Mouse (Mus musculus) embryonic facial prominence, embryonic 10.5 days (tissue): ENCODE data around the gene Tmem190. TPM values are rescaled to one million over a fixed set of nuclear protein-coding genes. Genes with fewer than 3 reads are reported as not detected.
"Not testable (repeated sequence)": the region's sequence is repeated elsewhere in the genome, so short reads cannot be mapped to it uniquely, and the experiment has no call there.

Source experiments
- DNase-seq: peaks from one replicate; pipeline ENCODE4 v3.0.0-alpha.2; 2017; ENCODE audit warnings: low spot score
- H3K27ac ChIP-seq: fragments of 300-500 bp; sonication (generic); replicated peaks from 2 replicates; pipeline ENCODE4 v1.5.1; 2016; ENCODE audit warnings: mild to moderate bottlenecking
- H3K27me3 ChIP-seq: fragments of 300-500 bp; sonication (generic); replicated peaks from 2 replicates; pipeline ENCODE4 v1.6.1; 2016; ENCODE audit warnings: low read depth, mild to moderate bottlenecking; ENCODE audit not compliant: poor library complexity, severe bottlenecking
- H3K36me3 ChIP-seq: fragments of 300-500 bp; sonication (generic); replicated peaks from 2 replicates; pipeline ENCODE4 v1.6.1; 2016; ENCODE audit warnings: mild to moderate bottlenecking, moderate library complexity
- H3K4me1 ChIP-seq: fragments of 300-500 bp; sonication (generic); 2 replicates; pipeline ENCODE4 v1.6.1; 2016
- H3K4me3 ChIP-seq: fragments of 300-500 bp; sonication (generic); 2 replicates; pipeline ENCODE4 v1.5.1; 2016; ENCODE audit warnings: mild to moderate bottlenecking, moderate library complexity
- H3K9me3 ChIP-seq: fragments of 300-500 bp; sonication (generic); 2 replicates; pipeline ENCODE4 v1.6.1; 2016; ENCODE audit warnings: mild to moderate bottlenecking
- WGBS: fragments of 180-500 bp; shearing (Covaris S2); methylation state at CpG from one replicate; pipeline ENCODE4 v1.1.7; 2016; 5-methylcytosine and 5-hydroxymethylcytosine counted together
- polyA plus RNA-seq: library from polyadenylated mRNA; unstranded; fragments of >200 nt; fragmentation: Nextera tagmentation; extraction: Ambion mirVana; gene quantifications from 2 replicates; pipeline ENCODE4 v1.2.1, GENCODE M21; 2016

The Tmem190 gene
- polyA plus RNA-seq, 1 experiment from 2014 or later, result not detected

DNA sequence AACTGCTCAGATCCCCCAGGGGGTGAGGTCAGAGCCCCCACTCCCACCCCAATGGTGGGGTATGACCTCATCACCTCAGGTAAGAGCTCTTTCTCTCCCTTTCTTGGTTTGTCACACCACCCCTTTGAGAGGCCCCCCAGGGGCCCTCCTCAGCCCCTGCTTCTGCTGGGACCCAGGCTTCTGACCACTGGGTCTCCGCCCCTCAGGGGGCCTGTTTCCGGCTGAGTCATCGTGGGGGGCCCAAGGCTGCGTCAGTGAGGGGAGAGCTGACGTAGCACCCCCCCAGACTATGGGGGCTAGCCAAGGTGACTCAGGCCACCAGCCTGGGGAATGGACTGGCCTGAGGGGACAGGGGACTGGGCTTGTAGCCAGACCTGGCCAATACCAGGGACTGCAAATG, 2.8 kb upstream of the Tmem190 start:
- Histone ChIP-seq H3K9me3 (no peaks in the 10 kb centered on the region), H3K36me3 (no peaks in the 10 kb centered on the region), H3K27me3 (peaks cover 63% of the 10 kb centered on the region), H3K4me1 (peaks cover 37% of the 10 kb centered on the region), H3K4me3 (peak overlapping the region; percentile 13; the same call in 1 of the 2 replicates), H3K27ac (no peak overlapping the region)
- no peak for DNase-seq
- 39% methylated on average over 5 of the region's 5 CpGs for WGBS

GRCm38 (mm10) chr7:4782130-4782529, 607 bp upstream of the Tmem190 start:
- peaks cover 31% of the 10 kb centered on the region for H3K4me1 ChIP-seq
- H3K4me3 ChIP-seq, result no peak overlapping the region
- H3K9me3 ChIP-seq, result no peaks in the 10 kb centered on the region
- no peak overlapping the region for H3K27ac ChIP-seq
- DNase-seq, result no peak
- H3K36me3 ChIP-seq, result no peaks in the 10 kb centered on the region
- 59% methylated on average over 3 of the region's 3 CpGs for WGBS
- H3K27me3 ChIP-seq, result peaks cover 44% of the 10 kb centered on the region

DNA sequence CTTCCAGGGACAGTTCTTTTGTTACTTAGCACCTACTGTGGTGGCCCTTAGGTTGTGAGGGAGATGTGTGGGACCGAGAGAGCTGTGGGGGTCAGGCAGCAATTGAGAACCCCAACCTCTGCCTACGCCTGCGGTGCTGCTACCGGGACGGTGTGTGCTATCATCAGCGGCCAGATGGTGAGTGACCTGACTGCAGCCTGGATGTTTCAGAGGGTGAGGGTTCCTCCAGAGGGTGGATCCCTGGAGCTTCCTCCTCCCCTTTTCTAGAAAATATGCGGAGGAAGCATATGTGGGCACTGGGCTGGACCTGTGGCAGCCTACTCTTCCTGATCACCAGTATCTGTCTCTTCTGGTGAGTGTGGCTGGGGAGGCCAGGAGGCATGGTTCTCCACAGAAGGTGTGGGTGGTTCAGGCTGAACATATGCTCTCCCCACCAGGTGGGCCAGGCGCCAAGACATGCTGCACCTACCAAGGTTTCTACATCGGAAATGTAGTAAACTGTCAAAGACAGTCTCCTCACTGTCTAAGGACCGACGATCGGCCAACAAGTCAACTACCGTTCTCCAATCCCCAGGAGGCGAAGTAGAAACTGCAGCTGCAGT, 1.0 kb downstream of the Tmem190 start:
- no peaks in the 10 kb centered on the region for H3K36me3 ChIP-seq
- no peak for DNase-seq
- peaks cover 44% of the 10 kb centered on the region for H3K27me3 ChIP-seq
- H3K9me3 ChIP-seq, result no peaks in the 10 kb centered on the region
- 84% methylated on average over 14 of the region's 14 CpGs for WGBS
- H3K4me3 ChIP-seq, result no peak overlapping the region
- H3K27ac ChIP-seq, result no peak overlapping the region
- H3K4me1 ChIP-seq, result peaks cover 23% of the 10 kb centered on the region

DNA sequence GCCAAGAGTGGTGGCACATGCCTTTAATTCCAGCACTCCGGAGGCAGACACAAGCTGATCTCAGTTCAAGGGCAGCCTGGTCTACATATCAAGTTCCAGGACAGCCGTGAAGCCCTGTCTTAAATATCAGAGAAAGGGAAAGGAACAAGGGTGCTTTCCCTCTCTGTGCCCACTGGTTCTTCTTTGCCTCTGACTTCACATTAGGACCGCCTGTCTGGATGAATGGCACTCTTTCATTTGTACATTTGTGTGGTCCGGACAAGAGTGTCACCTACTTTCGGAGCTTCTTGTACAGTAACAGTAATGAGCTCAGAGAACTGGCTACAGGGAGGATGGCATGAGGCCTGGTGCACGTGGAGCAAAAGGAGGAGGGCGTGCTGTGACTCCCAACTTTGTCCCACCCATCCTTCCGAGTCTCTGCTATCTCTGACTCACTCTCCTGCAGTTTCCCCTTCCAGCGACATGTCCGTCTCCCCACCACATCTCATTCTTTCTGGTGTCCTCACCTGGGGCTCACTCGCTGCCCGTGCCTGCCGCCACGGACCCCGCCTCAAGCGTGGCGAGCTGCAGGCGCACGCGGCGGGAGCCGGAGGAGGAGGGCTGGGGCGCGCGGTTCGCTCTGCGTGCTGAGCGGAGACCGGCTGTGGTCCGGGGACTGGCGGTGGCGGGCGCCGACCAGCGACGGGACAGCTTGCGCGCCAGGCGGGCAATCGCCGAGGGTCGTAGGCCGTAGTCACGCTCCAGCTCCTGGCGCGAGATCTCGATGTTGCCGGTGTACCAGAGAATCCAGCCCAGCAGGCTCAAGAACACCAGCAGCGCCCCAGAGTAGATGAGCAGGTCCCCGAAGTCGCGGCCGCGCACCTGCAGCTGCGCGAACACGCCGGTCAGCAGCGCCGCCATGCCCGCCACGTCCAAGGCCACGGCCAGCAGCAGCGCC, 6.0 kb downstream of the Tmem190 start:
- peak overlapping the region; percentile 84 for H3K27ac ChIP-seq

DNA sequence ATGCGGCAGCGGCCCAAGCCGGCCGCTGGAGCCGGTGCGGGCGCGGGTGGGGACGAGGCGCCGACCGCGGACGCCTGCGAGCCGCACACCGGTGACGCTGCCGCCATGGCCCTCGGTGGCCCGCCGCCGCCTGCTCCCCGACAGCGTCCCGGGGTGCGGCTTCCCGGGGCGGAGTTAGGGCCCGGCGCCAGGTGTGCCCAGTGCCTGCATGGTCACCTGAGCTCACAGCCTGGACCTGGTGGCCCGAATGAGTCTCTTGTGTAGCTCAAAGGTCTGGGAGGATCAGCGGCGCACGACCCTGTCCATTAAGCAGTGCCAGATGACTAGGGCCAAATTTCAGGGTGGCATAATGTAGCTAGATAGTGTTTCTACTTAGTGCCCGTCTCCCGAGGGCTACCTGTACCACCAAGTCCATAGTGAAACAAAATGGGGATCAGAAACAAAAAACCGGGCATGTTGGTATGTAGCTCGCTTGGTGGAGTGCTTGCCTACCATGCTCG, 6.7 kb downstream of the Tmem190 start, which contains the start of gene Tmem238:
Tmem238 (minus strand) TSS at position 221 of the 500 bp plus-strand sequence.
- H3K4me3 ChIP-seq, result peak within 1 kb of the TSS; percentile 63
- H3K9me3 ChIP-seq, result no peaks in the 10 kb centered on the region
- 9% methylated on average over 40 of the region's 40 CpGs for WGBS
- no peak for DNase-seq
- peaks cover 11% of the 10 kb centered on the region for H3K36me3 ChIP-seq
- peak within 1 kb of the TSS; percentile 84 for H3K27ac ChIP-seq
- H3K27me3 ChIP-seq, result peaks cover 33% of the 10 kb centered on the region
- H3K4me1 ChIP-seq, result peaks cover 26% of the 10 kb centered on the region

More for the DNA sequence above, 6.0 kb downstream of the Tmem190 start:
- peaks cover 33% of the 10 kb centered on the region for H3K27me3 ChIP-seq
- peaks cover 19% of the 10 kb centered on the region for H3K4me1 ChIP-seq
- DNase-seq, result peak; percentile 84
- peaks cover 4% of the 10 kb centered on the region for H3K36me3 ChIP-seq
- peak overlapping the region; percentile 63 for H3K4me3 ChIP-seq
- no peaks in the 10 kb centered on the region for H3K9me3 ChIP-seq
- WGBS, result 2% methylated on average over 64 of the region's 64 CpGs

DNA sequence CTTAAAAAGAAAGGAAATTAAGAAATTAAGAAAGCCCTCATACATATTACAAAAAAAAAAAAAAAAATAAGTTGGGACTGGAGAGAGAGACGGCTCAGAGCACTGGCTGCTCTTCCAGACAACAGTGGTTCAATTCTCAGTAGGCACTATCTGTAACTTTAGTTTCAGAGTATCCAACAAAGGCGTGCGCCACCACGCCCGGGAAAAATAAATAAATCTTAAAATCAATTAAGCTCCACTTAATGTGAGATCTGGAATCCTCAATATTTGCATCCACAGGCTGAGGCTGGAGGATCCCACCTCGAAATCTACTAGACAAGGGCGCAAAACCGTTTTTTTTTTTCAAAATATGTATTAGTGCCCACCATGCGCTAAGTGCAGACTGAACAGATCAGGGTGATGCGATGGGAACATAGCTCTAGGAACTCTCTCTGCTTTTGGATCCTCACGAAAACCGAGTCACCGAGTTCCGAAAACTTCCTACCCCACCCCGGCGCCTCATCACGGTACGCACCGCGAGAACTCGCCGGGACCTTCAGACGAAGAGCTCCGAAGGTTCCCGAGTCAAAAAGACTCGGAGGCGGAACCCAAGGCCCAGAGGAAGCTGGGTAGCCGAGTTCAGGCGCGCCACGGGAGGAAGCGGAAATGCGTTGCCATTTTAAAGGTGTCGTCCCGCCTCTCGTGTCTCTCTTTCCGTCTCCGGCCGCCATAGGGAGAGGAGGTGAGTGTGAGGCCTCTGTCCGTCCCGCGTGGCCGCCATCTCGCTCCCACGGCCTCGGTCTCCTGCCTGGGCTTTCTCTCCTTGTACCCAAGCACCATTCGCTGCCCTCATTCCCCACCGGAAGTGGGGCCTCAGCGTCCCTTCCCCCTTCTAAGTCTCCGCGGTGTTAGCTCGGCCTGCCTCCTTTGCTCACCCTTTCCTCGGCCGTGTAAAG, 9.8 kb downstream of the Tmem190 start, which contains the start of gene Rpl28:
Rpl28 (plus strand) TSS at position 597 of the 935 bp plus-strand sequence.
- Histone ChIP-seq H3K4me3 (peak within 1 kb of the TSS; percentile 79), H3K27ac (peak within 1 kb of the TSS; percentile 94), H3K9me3 (no peaks in the 10 kb centered on the region), H3K4me1 (peaks cover 31% of the 10 kb centered on the region), H3K36me3 (peaks cover 41% of the 10 kb centered on the region), H3K27me3 (peaks cover 25% of the 10 kb centered on the region)
- DNase-seq, result peak; percentile 96
- WGBS, result 2% methylated on average over 54 of the region's 54 CpGs

DNA sequence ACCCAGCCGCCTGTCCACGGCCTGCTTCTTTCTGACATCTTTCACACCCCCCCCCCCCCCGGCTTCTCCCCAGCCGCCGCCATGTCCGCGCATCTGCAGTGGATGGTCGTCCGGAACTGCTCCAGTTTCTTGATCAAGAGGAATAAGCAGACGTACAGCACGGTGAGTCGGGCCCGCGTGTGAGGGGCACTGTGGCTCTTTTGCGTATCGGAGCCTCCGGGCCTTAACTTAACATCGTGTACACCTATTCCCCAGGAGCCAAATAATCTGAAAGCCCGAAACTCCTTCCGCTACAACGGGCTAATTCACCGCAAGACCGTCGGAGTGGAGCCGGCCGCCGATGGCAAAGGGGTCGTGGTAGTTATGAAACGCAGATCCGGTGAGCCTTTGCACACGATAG, 10.5 kb downstream of the Tmem190 start:
- under 1% methylated on average over 31 of the region's 31 CpGs for WGBS
- Histone ChIP-seq H3K27me3 (peaks cover 18% of the 10 kb centered on the region), H3K27ac (peak overlapping the region; percentile 94), H3K4me3 (peak overlapping the region; percentile 79), H3K4me1 (peaks cover 30% of the 10 kb centered on the region), H3K36me3 (peaks cover 47% of the 10 kb centered on the region)
- H3K9me3 ChIP-seq, DNase-seq: not testable (repeated sequence)

- Histone ChIP-seq H3K27me3 (peaks cover 13% of the 10 kb centered on the region), H3K36me3 (peaks cover 51% of the 10 kb centered on the region), H3K9me3 (no peaks in the 10 kb centered on the region), H3K27ac (peak overlapping the region; percentile 94), H3K4me1 (peaks cover 26% of the 10 kb centered on the region), H3K4me3 (peak overlapping the region; percentile 79)
- no peak for DNase-seq
- 43% methylated on average over 4 of the region's 4 CpGs for WGBS
Observed at GRCm38 (mm10) chr7:4793674-4794073, 10.9 kb downstream of the Tmem190 start.

GRCm38 (mm10) chr7:4794631-4795168, 12.0 kb downstream of the Tmem190 start:
- Histone ChIP-seq H3K36me3 (peaks cover 51% of the 10 kb centered on the region), H3K9me3 (no peaks in the 10 kb centered on the region), H3K27ac (no peak overlapping the region), H3K4me3 (peak overlapping the region; percentile 79), H3K27me3 (peaks cover 6% of the 10 kb centered on the region), H3K4me1 (peaks cover 16% of the 10 kb centered on the region)
- no peak for DNase-seq
- WGBS, result 87% methylated on average over 3 of the region's 3 CpGs

DNA sequence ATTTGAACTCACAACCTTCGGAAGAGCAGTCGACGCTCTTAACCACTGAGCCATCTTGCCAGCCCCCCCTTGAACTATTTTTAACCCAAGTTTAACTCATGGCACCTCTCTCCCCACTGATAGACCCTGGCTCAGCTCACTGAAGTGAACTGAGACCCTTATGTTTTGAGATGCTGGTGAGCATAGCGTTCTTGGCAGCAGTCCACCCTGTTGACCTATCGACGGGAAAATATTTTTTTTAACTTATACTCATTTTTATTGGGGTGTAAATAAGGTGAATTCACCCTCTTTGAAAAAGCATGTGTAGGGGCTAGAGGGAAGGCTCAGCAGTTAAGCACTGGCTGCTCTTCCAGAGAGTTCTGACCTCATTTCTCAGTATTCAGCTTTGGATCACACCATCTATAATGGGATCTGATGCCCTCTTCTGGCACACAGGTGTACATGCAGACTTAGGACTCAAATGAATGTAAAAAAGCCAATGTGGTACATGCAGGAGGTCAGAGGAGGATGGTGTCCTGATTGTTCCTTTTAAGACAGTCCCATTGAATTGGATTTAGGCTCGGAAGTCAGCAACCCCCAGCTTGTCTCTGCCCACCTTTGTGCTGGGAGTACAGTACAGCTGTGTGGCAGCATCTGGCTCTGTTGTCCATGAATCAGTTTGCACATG, 13.2 kb downstream of the Tmem190 start:
- DNase-seq, result no peak
- Histone ChIP-seq H3K4me1 (peaks cover 14% of the 10 kb centered on the region), H3K27me3 (no peaks in the 10 kb centered on the region), H3K27ac (no peak overlapping the region), H3K4me3 (no peak overlapping the region), H3K9me3 (no peaks in the 10 kb centered on the region), H3K36me3 (peaks cover 51% of the 10 kb centered on the region)
- 75% methylated on average over 7 of the region's 7 CpGs for WGBS

DNA sequence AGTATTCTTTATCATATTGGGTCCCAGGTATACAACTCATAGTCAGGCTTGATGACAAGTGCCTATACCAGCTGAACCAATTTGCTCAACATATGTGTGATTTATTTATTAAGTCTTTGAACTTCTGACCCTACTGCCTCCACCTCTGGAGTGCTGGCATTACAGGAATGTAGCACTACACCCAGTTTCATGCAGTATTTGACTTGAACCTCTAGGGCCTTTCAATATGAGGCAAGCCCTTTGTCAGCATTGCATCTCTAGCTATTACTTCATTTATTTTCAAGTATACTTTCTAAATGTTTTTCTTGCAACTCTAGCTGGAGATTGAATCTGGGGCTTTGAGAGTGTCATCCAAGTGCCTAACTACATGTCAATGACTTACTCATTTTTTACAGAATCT, 19.5 kb downstream of the Tmem190 start:
- peaks cover 49% of the 10 kb centered on the region for H3K36me3 ChIP-seq

More for the DNA sequence above, 19.5 kb downstream of the Tmem190 start:
- Histone ChIP-seq H3K27ac (no peak overlapping the region), H3K4me1 (no peaks in the 10 kb centered on the region), H3K4me3 (no peak overlapping the region), H3K27me3 (no peaks in the 10 kb centered on the region), H3K9me3 (no peaks in the 10 kb centered on the region)
- no peak for DNase-seq
